Mouse (Mus musculus) lung, embryonic 14.5 days (tissue): Measurements from ENCODE around the gene Draxin. TPM values are rescaled to one million over a fixed set of nuclear protein-coding genes. Genes with fewer than 3 reads are reported as not detected.

Source experiments
- ATAC-seq: fragments of 200-750 bp; cut with Nextera tagmentation; 2 replicates; pipeline ENCODE4 v1.8.0; 2017; ENCODE audit warnings: mild to moderate bottlenecking, moderate TSS enrichment, moderate library complexity; ENCODE audit not compliant: insufficient read depth
- DNase-seq: peaks from one replicate; pipeline ENCODE4 v3.0.0-alpha.2; 2015
- H3K27ac ChIP-seq: fragments of 300-500 bp; sonication (generic); 2 replicates; pipeline ENCODE4 v1.5.1; 2014; ENCODE audit warnings: low read depth, mild to moderate bottlenecking, moderate library complexity
- H3K27me3 ChIP-seq: fragments of 300-500 bp; sonication (generic); 2 replicates; pipeline ENCODE4 v1.6.1; 2014; ENCODE audit warnings: low read length, control low read depth; ENCODE audit not compliant: insufficient read depth
- H3K36me3 ChIP-seq: fragments of 300-500 bp; sonication (generic); 2 replicates; pipeline ENCODE4 v1.6.1; 2014; ENCODE audit warnings: control low read depth; ENCODE audit not compliant: insufficient read depth
- H3K4me1 ChIP-seq: fragments of 300-500 bp; sonication (generic); 2 replicates; pipeline ENCODE4 v1.6.1; 2014; ENCODE audit warnings: antibody characterized with exemption, control low read depth; ENCODE audit not compliant: insufficient read depth
- H3K4me2 ChIP-seq: fragments of 300-500 bp; sonication (generic); 2 replicates; pipeline ENCODE4 v1.6.1; 2014; ENCODE audit warnings: mild to moderate bottlenecking
- H3K4me3 ChIP-seq: fragments of 300-500 bp; sonication (generic); 2 replicates; pipeline ENCODE4 v1.5.1; 2014; ENCODE audit warnings: low read depth, low read length
- H3K9ac ChIP-seq: fragments of 300-500 bp; sonication (generic); 2 replicates; pipeline ENCODE4 v1.6.1; 2014
- H3K9me3 ChIP-seq: fragments of 300-500 bp; sonication (generic); 2 replicates; pipeline ENCODE4 v1.6.1; 2016; ENCODE audit warnings: low read depth, low read length, control low read depth
- CTCF ChIP-seq: IDR thresholded peaks from 2 replicates; pipeline ENCODE4 v1.5.1; 2016; ENCODE audit warnings: antibody characterized with exemption, low read depth
- WGBS: fragments of 180-500 bp; shearing (Covaris S2); extraction: QIAGEN DNeasy Blood & Tissue Kit; methylation state at CpG from one replicate; pipeline ENCODE4 v1.1.7; 2014; 5-methylcytosine and 5-hydroxymethylcytosine counted together
- polyA plus RNA-seq: library from polyadenylated mRNA; unstranded; fragments of >200 nt; fragmentation: Nextera tagmentation; extraction: Ambion mirVana; gene quantifications from 2 replicates; pipeline ENCODE4 v1.2.1, GENCODE M21; 2014

Draxin gene
- polyA plus RNA-seq, 1 experiment from 2014 or later, result not detected

DNA sequence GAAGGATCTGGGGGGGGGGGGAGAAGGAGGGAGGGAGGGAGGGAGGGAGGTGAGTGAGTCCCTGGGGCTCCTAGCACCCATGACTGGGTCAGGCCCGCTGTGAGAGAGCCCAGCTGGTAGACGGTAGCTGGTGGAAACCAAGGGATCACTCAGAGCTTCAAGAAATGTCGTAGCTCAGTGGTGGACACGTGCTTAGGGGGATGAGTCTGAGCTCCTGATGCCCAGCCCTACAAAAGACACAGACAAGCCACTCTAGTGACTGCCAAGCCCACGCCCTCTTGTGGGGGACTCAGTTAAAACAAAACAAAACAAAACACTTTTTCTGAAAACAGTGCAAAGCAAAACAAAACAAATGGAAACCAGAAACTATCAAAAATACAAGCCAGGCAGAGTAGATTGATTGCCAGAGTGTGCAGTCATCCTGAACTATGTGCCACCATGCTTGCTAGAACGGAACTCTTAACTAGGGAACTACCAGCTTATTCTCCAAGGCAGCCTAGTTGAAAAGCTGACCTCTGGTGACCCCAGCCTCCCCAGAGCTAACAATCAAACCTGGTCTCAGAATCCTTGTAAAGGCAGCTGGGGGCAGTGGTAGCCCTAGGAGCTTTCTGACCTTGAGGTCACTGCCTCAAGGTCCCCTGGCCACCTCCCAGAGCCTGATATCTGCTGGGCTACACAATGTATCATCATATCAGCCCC, 64.6 kb downstream of the Draxin start:
- H3K9me3 ChIP-seq, result no peaks in the 10 kb centered on the region
- no peaks in the 10 kb centered on the region for H3K36me3 ChIP-seq
- peak; percentile 25 for DNase-seq
- H3K9ac ChIP-seq, result no peak overlapping the region
- H3K4me2 ChIP-seq, result no peak overlapping the region
- WGBS, result 42% methylated on average over 6 of the region's 6 CpGs
- H3K27me3 ChIP-seq, result no peaks in the 10 kb centered on the region
- H3K4me3 ChIP-seq, result no peak overlapping the region
- no peak for TF ChIP-seq CTCF
- no peak overlapping the region for H3K27ac ChIP-seq
- no peak for ATAC-seq
- H3K4me1 ChIP-seq, result no peaks in the 10 kb centered on the region

DNA sequence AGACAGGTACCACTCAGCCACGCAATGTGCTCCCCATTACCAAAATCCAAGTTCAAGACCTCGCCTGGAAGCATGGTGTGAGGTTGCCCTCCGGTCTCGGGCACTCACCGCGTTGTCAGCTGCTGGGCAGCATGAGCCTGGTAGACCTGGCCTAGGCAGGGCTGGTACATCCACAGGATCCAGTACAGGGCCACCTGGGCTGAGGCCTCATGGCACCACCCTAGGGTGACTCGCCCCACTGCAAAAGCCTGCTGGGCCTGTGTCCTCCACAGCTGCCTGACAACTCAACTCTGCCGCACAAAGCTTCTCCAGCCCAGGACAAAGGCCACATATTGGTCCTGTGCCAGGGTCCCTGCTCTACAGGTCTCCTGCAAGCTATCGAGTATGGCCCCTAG, 69.4 kb downstream of the Draxin start:
- 84% methylated on average over 9 of the region's 9 CpGs for WGBS
- ATAC-seq (no peak), DNase-seq (no peak)
- no peak for TF ChIP-seq CTCF
- no peak overlapping the region for H3K9ac ChIP-seq
- no peak overlapping the region for H3K27ac ChIP-seq
- no peaks in the 10 kb centered on the region for H3K27me3 ChIP-seq
- H3K4me2 ChIP-seq, result no peak overlapping the region
- peaks cover 29% of the 10 kb centered on the region for H3K36me3 ChIP-seq
- H3K4me1 ChIP-seq, result no peaks in the 10 kb centered on the region
- H3K4me3 ChIP-seq, result no peak overlapping the region
- no peaks in the 10 kb centered on the region for H3K9me3 ChIP-seq

DNA sequence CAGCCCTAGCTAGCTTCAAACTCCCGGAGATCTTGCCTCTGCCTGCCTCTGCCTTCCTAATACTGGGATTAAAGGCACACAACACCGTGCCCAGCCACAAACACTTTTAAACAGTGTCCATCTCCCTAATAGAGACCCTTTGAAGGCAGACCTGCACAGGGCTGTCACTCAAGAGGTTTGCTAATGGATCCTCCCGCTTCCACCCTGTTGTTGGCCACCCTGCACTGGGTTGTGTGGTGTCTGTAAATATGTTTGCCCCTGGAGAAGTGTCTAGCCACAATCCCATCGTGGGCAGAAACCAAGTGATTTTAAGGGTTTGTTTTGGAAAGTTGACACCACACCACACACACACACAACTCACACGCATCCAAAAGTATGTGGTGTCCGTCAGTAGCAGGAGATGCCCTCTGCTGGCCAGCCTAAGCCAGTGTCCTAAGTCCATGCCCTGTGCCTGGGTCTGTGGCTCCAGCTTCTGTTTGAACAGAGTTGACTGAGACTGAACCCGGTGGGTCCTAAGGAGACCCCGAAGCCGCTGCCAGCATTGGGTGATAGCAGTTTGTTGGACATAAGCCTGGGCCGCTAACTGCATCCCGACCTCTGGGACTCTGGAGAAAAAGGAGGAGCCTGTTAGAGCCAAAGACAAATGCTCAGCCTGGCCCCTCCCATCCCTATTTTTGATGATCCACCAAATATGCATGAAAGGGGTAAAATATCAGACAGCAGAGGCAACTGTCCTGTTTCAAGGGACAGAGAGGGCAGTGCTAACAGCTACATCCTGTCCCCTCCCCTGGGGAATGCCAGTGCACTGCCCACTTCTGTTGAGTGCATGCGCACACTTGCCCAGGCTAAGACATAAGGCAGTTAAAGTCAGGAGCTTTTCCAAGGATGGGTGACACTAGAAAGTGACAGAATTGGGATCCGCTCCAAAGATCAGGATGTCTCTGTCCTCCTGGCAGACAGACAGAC, 70.1 kb downstream of the Draxin start:
- peak; percentile 82 for TF ChIP-seq CTCF
- Histone ChIP-seq H3K9me3 (no peaks in the 10 kb centered on the region), H3K4me1 (no peaks in the 10 kb centered on the region), H3K36me3 (peaks cover 36% of the 10 kb centered on the region), H3K9ac (no peak overlapping the region), H3K4me3 (no peak overlapping the region), H3K27ac (no peak overlapping the region), H3K4me2 (no peak overlapping the region), H3K27me3 (no peaks in the 10 kb centered on the region)
- WGBS, result 40% methylated on average over 13 of the region's 13 CpGs
- peak; percentile 81 for DNase-seq
- peak; percentile 83 for ATAC-seq

DNA sequence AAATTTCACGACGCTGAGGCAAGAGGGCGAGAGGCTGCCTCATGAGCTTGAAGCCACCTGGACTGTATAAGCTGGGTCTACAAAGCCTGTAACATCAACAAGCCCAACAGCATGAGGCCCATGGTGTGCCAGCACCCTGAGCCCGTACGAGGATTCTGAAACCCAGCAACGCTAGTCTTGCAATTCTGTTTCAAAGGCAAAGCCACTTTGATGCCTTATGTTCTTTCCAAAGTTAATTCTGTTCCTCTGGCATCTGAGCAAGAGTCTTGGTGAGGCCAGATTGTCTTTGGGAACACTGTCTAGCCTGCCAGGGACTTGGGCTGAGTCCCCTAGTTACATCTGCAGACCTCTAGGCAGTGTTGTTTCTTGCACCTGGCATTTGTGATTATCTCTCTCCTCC, 71.5 kb downstream of the Draxin start:
- WGBS, result 92% methylated on average over 6 of the region's 6 CpGs
- H3K9ac ChIP-seq, result no peak overlapping the region
- no peak overlapping the region for H3K27ac ChIP-seq
- no peaks in the 10 kb centered on the region for H3K9me3 ChIP-seq
- no peaks in the 10 kb centered on the region for H3K4me1 ChIP-seq
- ATAC-seq (no peak), DNase-seq (no peak)
- H3K4me2 ChIP-seq, result no peak overlapping the region
- no peaks in the 10 kb centered on the region for H3K27me3 ChIP-seq
- no peak for TF ChIP-seq CTCF
- peaks cover 45% of the 10 kb centered on the region for H3K36me3 ChIP-seq
- H3K4me3 ChIP-seq, result no peak overlapping the region

DNA sequence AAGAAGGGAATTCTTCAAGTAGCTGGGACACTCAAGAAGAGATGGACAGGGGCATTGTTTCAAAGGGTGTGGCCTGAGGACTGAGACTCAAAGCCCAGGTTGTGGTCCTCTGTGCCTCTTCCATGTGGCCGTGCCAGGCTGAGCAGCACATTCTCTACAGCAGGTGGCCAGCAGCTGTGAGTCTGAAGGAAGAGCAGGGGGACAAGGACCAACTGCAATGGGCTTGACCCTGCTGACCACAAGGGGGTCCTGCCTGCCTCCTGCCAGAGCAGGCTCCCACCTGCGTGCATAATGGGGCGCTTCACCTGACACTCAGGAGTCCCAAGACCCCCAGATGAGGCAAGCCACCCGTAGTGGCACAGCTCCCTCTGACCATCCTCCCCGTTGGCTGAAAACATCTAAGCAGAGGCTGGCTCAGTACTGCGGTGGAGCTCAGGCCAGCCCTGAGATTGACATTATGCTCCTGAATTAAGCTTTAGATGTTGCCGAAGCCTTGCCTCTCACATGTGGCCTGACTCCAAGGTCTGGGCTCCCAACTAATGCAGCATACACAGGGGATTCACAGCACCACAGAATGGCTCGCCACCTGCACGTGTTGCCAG, 72.2 kb downstream of the Draxin start:
- H3K4me1 ChIP-seq, result no peaks in the 10 kb centered on the region
- WGBS, result 89% methylated on average over 9 of the region's 9 CpGs
- H3K27ac ChIP-seq, result no peak overlapping the region
- H3K4me2 ChIP-seq, result no peak overlapping the region
- no peaks in the 10 kb centered on the region for H3K27me3 ChIP-seq
- no peak for DNase-seq
- H3K36me3 ChIP-seq, result peaks cover 52% of the 10 kb centered on the region
- H3K9ac ChIP-seq, result no peak overlapping the region
- no peak for ATAC-seq
- no peak overlapping the region for H3K4me3 ChIP-seq
- TF ChIP-seq CTCF, result no peak
- no peaks in the 10 kb centered on the region for H3K9me3 ChIP-seq

DNA sequence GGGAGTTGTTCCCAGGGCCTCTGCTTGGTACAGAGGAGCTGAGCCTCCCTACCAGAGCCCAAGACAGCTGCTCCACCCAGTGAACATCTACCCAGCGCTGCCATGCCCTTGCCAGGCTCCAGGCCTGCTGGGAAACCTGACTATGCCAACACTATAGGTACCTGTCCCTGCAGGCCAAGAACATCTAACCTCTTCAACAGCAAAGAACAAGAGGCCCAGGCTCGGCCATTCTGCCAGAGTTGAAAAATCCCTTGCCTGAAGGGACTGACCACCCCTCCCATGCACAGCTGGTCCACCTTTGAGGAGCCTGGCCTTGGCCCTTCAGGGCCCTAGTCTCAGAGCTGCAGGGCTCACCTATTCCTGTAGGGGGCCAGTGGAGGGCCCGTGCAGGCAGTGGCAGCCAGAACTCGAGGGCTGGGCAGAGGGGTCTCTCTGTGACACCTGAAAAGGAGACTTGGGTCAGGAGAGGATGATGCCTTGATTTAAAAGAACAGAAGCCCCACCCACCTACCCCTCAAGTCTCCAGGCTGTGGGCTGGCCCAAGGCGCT, 72.8 kb downstream of the Draxin start:
- no peaks in the 10 kb centered on the region for H3K4me1 ChIP-seq
- no peak overlapping the region for H3K4me2 ChIP-seq
- no peak for ATAC-seq
- no peaks in the 10 kb centered on the region for H3K9me3 ChIP-seq
- H3K27ac ChIP-seq, result no peak overlapping the region
- TF ChIP-seq CTCF, result peak; percentile 40
- H3K27me3 ChIP-seq, result no peaks in the 10 kb centered on the region
- no peak overlapping the region for H3K9ac ChIP-seq
- H3K4me3 ChIP-seq, result no peak overlapping the region
- WGBS, result 62% methylated on average over 5 of the region's 5 CpGs
- no peak for DNase-seq
- peaks cover 58% of the 10 kb centered on the region for H3K36me3 ChIP-seq
